Mouse (Mus musculus) cerebellum, postnatal 36 days (tissue): ENCODE results near the gene Dennd1b.

Source experiments
- DNase-seq, 2 experiments: peaks; one replicate each; pipeline ENCODE4 v3.0.0; 2021 to 2022; ENCODE audit warnings: mixed read lengths in 2 of 2

Dennd1b gene

GRCm38 (mm10) chr1:138963868-138964458, 728 bp downstream of the Dennd1b start:
- DNase-seq = peak; percentile 56 to 61

GRCm38 (mm10) chr1:138965069-138965468, 1.8 kb downstream of the Dennd1b start:
- no peak for DNase-seq

GRCm38 (mm10) chr1:138965511-138965910, 2.3 kb downstream of the Dennd1b start:
- no peak for DNase-seq

- DNase-seq = no peak
Observed at GRCm38 (mm10) chr1:138967450-138967849, 4.2 kb downstream of the Dennd1b start.

- no peak for DNase-seq
Observed at GRCm38 (mm10) chr1:138970053-138970452, 6.8 kb downstream of the Dennd1b start.

GRCm38 (mm10) chr1:138973541-138974224, 10.4 kb downstream of the Dennd1b start:
- no peak for DNase-seq

- no peak for DNase-seq
Observed at GRCm38 (mm10) chr1:138974836-138975235, 11.6 kb downstream of the Dennd1b start.

GRCm38 (mm10) chr1:138975945-138976344, 12.7 kb downstream of the Dennd1b start:
- DNase-seq = no peak

GRCm38 (mm10) chr1:138982203-138982602, 19.0 kb downstream of the Dennd1b start:
- no peak for DNase-seq

- no peak for DNase-seq
Observed at GRCm38 (mm10) chr1:138982611-138983010, 19.4 kb downstream of the Dennd1b start.

- DNase-seq = no peak
Observed at GRCm38 (mm10) chr1:138983064-138983463, 19.8 kb downstream of the Dennd1b start.

GRCm38 (mm10) chr1:138983465-138983864, 20.2 kb downstream of the Dennd1b start:
- no peak for DNase-seq

- no peak for DNase-seq
Observed at GRCm38 (mm10) chr1:138984161-138984560, 20.9 kb downstream of the Dennd1b start.

GRCm38 (mm10) chr1:138992384-138993138, 29.3 kb downstream of the Dennd1b start:
- no peak for DNase-seq

- DNase-seq = no peak
Observed at GRCm38 (mm10) chr1:138995621-138996380, 32.6 kb downstream of the Dennd1b start.

- DNase-seq = no peak
Observed at GRCm38 (mm10) chr1:138996663-138997062, 33.4 kb downstream of the Dennd1b start.

- DNase-seq = no peak
Observed at GRCm38 (mm10) chr1:139000675-139001379, 37.6 kb downstream of the Dennd1b start.

GRCm38 (mm10) chr1:139003503-139003902, 40.3 kb downstream of the Dennd1b start:
- no peak for DNase-seq

GRCm38 (mm10) chr1:139006000-139006399, 42.8 kb downstream of the Dennd1b start:
- DNase-seq = no peak

GRCm38 (mm10) chr1:139007475-139007874, 44.2 kb downstream of the Dennd1b start:
- no peak for DNase-seq

GRCm38 (mm10) chr1:139015118-139015788, 52.0 kb downstream of the Dennd1b start:
- DNase-seq = no peak

- no peak for DNase-seq
Observed at GRCm38 (mm10) chr1:139021298-139021697, 58.1 kb downstream of the Dennd1b start.
